Mouse (Mus musculus) CH12.LX (cell line): ENCODE data around the gene Tmem167.

Experiments used
- CTCF ChIP-seq, 2 experiments: IDR thresholded peaks in 1 of 2; conservative IDR thresholded peaks in 1 of 2; 2 replicates each; pipeline ENCODE4 v1.5.1; 2011 to 2012; ENCODE audit warnings: low read depth in 2 of 2, low read length in 2 of 2, improper control_type of control experiment in 1 of 2, inconsistent platforms in 1 of 2, mild to moderate bottlenecking in 1 of 2, moderate library complexity in 1 of 2
- POLR2A ChIP-seq: IDR thresholded peaks from 2 replicates; pipeline ENCODE4 v1.6.1; 2011; ENCODE audit warnings: low read depth, mild to moderate bottlenecking, improper control_type of control experiment, low read length
- ZNF384 ChIP-seq: IDR thresholded peaks from 2 replicates; pipeline ENCODE4 v1.6.1; 2012; ENCODE audit warnings: low read depth, low read length, improper control_type of control experiment, inconsistent platforms

GRCm38 (mm10) chr13:90171390-90171789 lies 82.5 kb downstream of the Tmem167 start:
- no peak for TF ChIP-seq ZNF384
- no peak for TF ChIP-seq CTCF (conservative IDR thresholded peaks at IDR 0.05 in 1 of 2, IDR thresholded peaks at IDR 0.05 in 1 of 2; ENCODE audit: low read depth in 2 of 2, low read length in 2 of 2)
- TF ChIP-seq POLR2A, result no peak
